8 mouse cellular contexts compared by ENCODE assay signal in the genomic region with DNA sequence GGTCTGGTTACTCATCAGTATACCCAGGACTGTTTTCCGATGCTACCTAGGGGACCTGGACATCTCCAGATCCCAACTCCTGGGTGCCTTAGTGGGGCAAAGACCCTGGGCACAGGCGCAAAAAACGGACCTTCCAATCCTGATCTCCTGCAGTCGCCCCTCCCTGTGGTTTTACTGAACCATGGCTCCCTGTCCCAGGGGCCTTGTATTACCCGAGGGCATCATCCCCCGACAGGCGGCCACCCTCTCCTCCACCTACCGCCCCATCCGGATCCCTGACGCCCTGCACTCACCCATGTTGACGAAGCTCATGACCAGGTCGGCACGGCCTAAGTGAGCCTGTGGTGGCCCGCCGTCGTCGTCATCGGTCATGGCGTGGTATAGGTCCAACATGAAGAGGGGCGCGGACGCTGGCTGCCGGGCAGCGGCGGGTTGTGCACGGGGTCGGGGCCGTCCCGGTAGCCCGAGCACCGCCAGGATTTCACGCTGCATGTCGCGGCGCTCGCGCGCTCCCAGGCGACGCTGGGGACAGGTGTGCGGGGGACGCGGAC. TPM values are rescaled to one million over a fixed set of nuclear protein-coding genes. Genes with fewer than 3 reads are reported as not detected.
DNase-seq lines count a peak whose midpoint lies in the region; ATAC-seq and TF ChIP-seq lines count a peak whose summit lies in the region.

No protein-coding gene starts in this region.

- peaks cover 45% of the 10 kb centered on the region for H3K27me3 ChIP-seq in embryonic facial prominence, embryonic 12.5 days
- H3K27me3 ChIP-seq in intestine, embryonic 16.5 days (replicated peaks; ENCODE audit: control insufficient read depth, insufficient read depth, low read length): peaks cover 21% of the 10 kb centered on the region

- DNase-seq in left cerebral cortex, adult 2 months (ENCODE audit: extremely low spot score in 1 of 2, low spot score in 2 of 2): no peak
- no peak for DNase-seq in left cerebral cortex, postnatal 10 days (ENCODE audit: extremely low spot score in 1 of 2, low spot score in 2 of 2)
- peak; percentile 10 to 14 for DNase-seq in natural killer cell, adult 2 months (ENCODE audit: low spot score in 2 of 2)
- DNase-seq in left cerebral cortex, adult 11 months (ENCODE audit: low spot score): no peak
- no peak for DNase-seq in MN1 (ENCODE audit: low spot score)

- WGBS in embryonic facial prominence, embryonic 12.5 days: 3% methylated on average over 43 of the region's 43 CpGs
- 2% methylated on average over 41 of the region's 43 CpGs for WGBS in intestine, embryonic 16.5 days

- H3K36me3 ChIP-seq in embryonic facial prominence, embryonic 12.5 days: no peaks in the 10 kb centered on the region
- H3K36me3 ChIP-seq in intestine, embryonic 16.5 days (ENCODE audit: control insufficient read depth, insufficient read depth, low read length): no peaks in the 10 kb centered on the region

- no peaks in the 10 kb centered on the region for H3K9me3 ChIP-seq in embryonic facial prominence, embryonic 12.5 days
- H3K9me3 ChIP-seq in intestine, embryonic 16.5 days (ENCODE audit: control insufficient read depth, low read length): no peaks in the 10 kb centered on the region

- no peak overlapping the region for H3K27ac ChIP-seq in left cerebral cortex, adult 2 months
- H3K27ac ChIP-seq in embryonic facial prominence, embryonic 12.5 days: no peak overlapping the region
- H3K27ac ChIP-seq in intestine, embryonic 16.5 days (ENCODE audit: low read length): no peak overlapping the region

- no peak for TF ChIP-seq CTCF in left cerebral cortex, adult 2 months (IDR thresholded peaks at IDR 0.05)

- ATAC-seq in embryonic facial prominence, embryonic 12.5 days (ENCODE audit: insufficient number of reproducible peaks, insufficient read depth, low FRiP score, low TSS enrichment): no peak
- peak; percentile 10; the same call in 1 of the 2 replicates for ATAC-seq in intestine, embryonic 16.5 days
- no peak for ATAC-seq in frontal cortex, adult (ENCODE audit: low TSS enrichment)

- peak overlapping the region; percentile 31 for H3K4me3 ChIP-seq in left cerebral cortex, adult 2 months
- H3K4me3 ChIP-seq in embryonic facial prominence, embryonic 12.5 days: peak overlapping the region; percentile 45
- peak overlapping the region; percentile 67 for H3K4me3 ChIP-seq in intestine, embryonic 16.5 days (ENCODE audit: low read length)

- H3K9ac ChIP-seq in embryonic facial prominence, embryonic 12.5 days: no peak overlapping the region
- H3K9ac ChIP-seq in intestine, embryonic 16.5 days (ENCODE audit: low read depth, low read length): peak overlapping the region; percentile 51

- intact Hi-C loops in left cerebral cortex, adult 2 months (cut with DNase I): no loop called here
- intact Hi-C loops in left cerebral cortex, postnatal 10 days (cut with DNase I): loop anchor here (5.0 kb wide), 1 partner anchor 35 kb away; no protein-coding TSS in a partner anchor

- H3K4me2 ChIP-seq in embryonic facial prominence, embryonic 12.5 days (replicated peaks): peak overlapping the region; percentile 63
- H3K4me2 ChIP-seq in intestine, embryonic 16.5 days (ENCODE audit: low read depth, low read length): peak overlapping the region; percentile 94

- H3K4me1 ChIP-seq in embryonic facial prominence, embryonic 12.5 days: peaks cover 6% of the 10 kb centered on the region; the same call in 1 of the 2 replicates
- peaks cover 11% of the 10 kb centered on the region for H3K4me1 ChIP-seq in intestine, embryonic 16.5 days (ENCODE audit: control insufficient read depth, insufficient read depth, low read length)

RNA-seq across cellular contexts. Expression of a gene that starts 0.9 kb away (rescaled TPM):
- total RNA-seq in left cerebral cortex, adult 2 months (2021): under 1 TPM; 0.30 to 0.48 TPM
- under 1 TPM in 1 of 2 experiments, not detected in 1; 0.13 TPM for total RNA-seq in left cerebral cortex, postnatal 10 days (2021)
- 0.10 and 0.19 TPM in 2 replicates for polyA plus RNA-seq in embryonic facial prominence, embryonic 12.5 days (2016; fragmentation: Nextera tagmentation; extraction: Ambion mirVana)
- polyA plus RNA-seq in intestine, embryonic 16.5 days (2015; fragmentation: Nextera tagmentation; extraction: Ambion mirVana): 0.64 and 1.1 TPM in 2 replicates

RNA-seq across cellular contexts. Expression of a gene that starts 18.7 kb away (rescaled TPM):
- not detected for total RNA-seq in left cerebral cortex, adult 2 months (2021)
- total RNA-seq in left cerebral cortex, postnatal 10 days (2021): not detected
- not detected in 2 replicates for polyA plus RNA-seq in embryonic facial prominence, embryonic 12.5 days (2016; fragmentation: Nextera tagmentation; extraction: Ambion mirVana)
- not detected in 2 replicates for polyA plus RNA-seq in intestine, embryonic 16.5 days (2015; fragmentation: Nextera tagmentation; extraction: Ambion mirVana)

Comparison
In these comparisons a context has a peak if more than half of its experiments do, and no peak if none do; other contexts are left out.
1. DNase-seq: peak in natural killer cell, adult 2 months (2 of 2); none in left cerebral cortex, adult 2 months (0 of 2), left cerebral cortex, postnatal 10 days (0 of 2), left cerebral cortex, adult 11 months (single experiment) and MN1 (single experiment).
2. Peak in every context shown above with its lines, with median percentiles within 50 percentile points of each other: H3K4me3 ChIP-seq.